Mouse (Mus musculus) ES-E14 (cell line): ENCODE measurements at regions not wholly inside any gene's neighbourhood (a gene's known extent, or its start where the extent isn't known, plus 50 kb on each side); places are given as distances from the start of the nearest gene placed in this dataset.

Source experiments
- CHD2 ChIP-seq: IDR thresholded peaks from 2 replicates; pipeline ENCODE4 v1.6.1; 2014; ENCODE audit warnings: mild to moderate bottlenecking, low read depth, low read length, inconsistent platforms
- MAFK ChIP-seq: IDR thresholded peaks from 2 replicates; pipeline ENCODE4 v1.6.1; 2014; ENCODE audit warnings: mild to moderate bottlenecking, low read depth, low read length, inconsistent platforms; ENCODE audit not compliant: insufficient read depth
- ZC3H11A ChIP-seq: IDR thresholded peaks from 2 replicates; pipeline ENCODE4 v1.6.1; 2012; ENCODE audit warnings: low read depth, mild to moderate bottlenecking, inconsistent platforms, low read length, borderline replicate concordance
- ZNF384 ChIP-seq: IDR thresholded peaks from 2 replicates; pipeline ENCODE4 v1.6.1; 2012; ENCODE audit warnings: low read depth, low read length, inconsistent platforms

- TF ChIP-seq ZC3H11A (no peak), ZNF384 (no peak), CHD2 (no peak), MAFK (no peak)
These were observed 845.1 kb upstream of the Nr2f1 start for GRCm38 (mm10) chr13:79044657-79045056.
